Mouse (Mus musculus) gastrocnemius, postnatal 36 days (tissue): ENCODE measurements at regions not wholly inside any gene's neighbourhood (a gene's known extent, or its start where the extent isn't known, plus 50 kb on each side); places are given as distances from the start of the nearest gene placed in this dataset.

Source experiments
- microRNA-seq, 2 experiments: library from miRNA; unstranded; fragments of <30 nt; microRNA quantifications; one replicate each; pipeline ENCODE4 v1.2.0; 2021

Small RNA genes lying in the stretch of these regions (microRNA-seq; reads per million reads assigned to microRNA genes)
- 0 reads per million in 2 experiments for gene Gm44326
- gene Mir5099 = 84.1 to 163 reads per million in 2 experiments
